Mouse (Mus musculus) CH12.LX (cell line): ENCODE measurements around the gene Hist1h4b. TPM values are rescaled to one million over a fixed set of nuclear protein-coding genes. Genes with fewer than 3 reads are reported as not detected.
"Not testable (repeated sequence)": the region's sequence is repeated elsewhere in the genome, so short reads cannot be mapped to it uniquely, and the experiment has no call there.

Experiments
- DNase-seq: peaks from one replicate; pipeline ENCODE4 v3.0.0-alpha.2; 2013; ENCODE audit errors: extremely low read depth
- H3K27ac ChIP-seq: 2 replicates; pipeline ENCODE4 v1.5.1; 2012; ENCODE audit warnings: low read depth, mild to moderate bottlenecking, control low read depth, moderate library complexity; ENCODE audit not compliant: insufficient read depth
- H3K27me3 ChIP-seq: replicated peaks from 2 replicates; pipeline ENCODE3; 2012; ENCODE audit warnings: inconsistent platforms
- H3K36me3 ChIP-seq, 2 experiments: replicated peaks in 1 of 2; 2 replicates each; pipeline versions ENCODE3 to v1.6.1; 2012; ENCODE audit warnings: inconsistent platforms in 1 of 2, low read length in 1 of 2, mild to moderate bottlenecking in 1 of 2, mixed read lengths in 1 of 2, moderate library complexity in 1 of 2; ENCODE audit not compliant: control insufficient read depth in 1 of 2, insufficient read depth in 1 of 2
- H3K4me1 ChIP-seq, 2 experiments: 2 replicates each; pipeline ENCODE4 v1.6.1; 2012; ENCODE audit warnings: inconsistent platforms in 1 of 2, moderate library complexity in 1 of 2; ENCODE audit not compliant: insufficient read depth in 2 of 2, control insufficient read depth in 1 of 2
- H3K4me2 ChIP-seq: 2 replicates; pipeline ENCODE4 v1.6.1; 2012; ENCODE audit warnings: low read depth, mild to moderate bottlenecking, control low read depth; ENCODE audit not compliant: poor library complexity, insufficient read depth, severe bottlenecking
- H3K4me3 ChIP-seq, 3 experiments: fragments of 150-350 bp in 1 of 3; sonication (generic) in 1 of 3; replicated peaks in 1 of 3; 2 replicates each; pipeline versions ENCODE3 to v1.5.1; 2011 to 2012; ENCODE audit warnings: low read depth in 2 of 3, low read length in 2 of 3, mild to moderate bottlenecking in 2 of 3, moderate library complexity in 2 of 3, control low read depth in 1 of 3, improper control_type of control experiment in 1 of 3, inconsistent platforms in 1 of 3, mixed read lengths in 1 of 3; ENCODE audit not compliant: poor library complexity in 1 of 3
- H3K79me2 ChIP-seq: replicated peaks from 2 replicates; pipeline ENCODE4 v1.6.1; 2012; ENCODE audit warnings: mild to moderate bottlenecking, moderate library complexity; ENCODE audit not compliant: control insufficient read depth, poor library complexity, insufficient read depth, severe bottlenecking; ENCODE audit errors: extremely low read depth
- H3K9ac ChIP-seq: 2 replicates; pipeline ENCODE4 v1.6.1; 2012; ENCODE audit warnings: low read depth, mild to moderate bottlenecking, control low read depth, moderate library complexity; ENCODE audit not compliant: insufficient read depth
- H3K9me3 ChIP-seq: replicated peaks from 2 replicates; pipeline ENCODE3; 2012; ENCODE audit warnings: low read length, inconsistent platforms, mixed read lengths
- BHLHE40 ChIP-seq: IDR thresholded peaks from 2 replicates; pipeline ENCODE4 v1.6.1; 2011; ENCODE audit warnings: mild to moderate bottlenecking, low read depth, low read length, improper control_type of control experiment
- CHD1 ChIP-seq: IDR thresholded peaks from 2 replicates; pipeline ENCODE4 v1.6.1; 2012; ENCODE audit warnings: low read depth, low read length, improper control_type of control experiment, inconsistent platforms
- CHD2 ChIP-seq: IDR thresholded peaks from 2 replicates; pipeline ENCODE4 v1.6.1; 2011; ENCODE audit warnings: low read length, improper control_type of control experiment
- E2F4 ChIP-seq: IDR thresholded peaks from 2 replicates; pipeline ENCODE4 v1.6.1; 2011; ENCODE audit warnings: low read depth, low read length, improper control_type of control experiment; ENCODE audit not compliant: insufficient replicate concordance
- ETS1 ChIP-seq: conservative IDR thresholded peaks from 2 replicates; pipeline ENCODE4 v1.6.1; 2012; ENCODE audit warnings: low read depth, mild to moderate bottlenecking, inconsistent platforms, low read length, improper control_type of control experiment, moderate library complexity
- IRF4 ChIP-seq: IDR thresholded peaks from 2 replicates; pipeline ENCODE4 v1.6.1; 2014; ENCODE audit warnings: low read depth, mild to moderate bottlenecking, inconsistent platforms, low read length, improper control_type of control experiment
- MAZ ChIP-seq: IDR thresholded peaks from 2 replicates; pipeline ENCODE4 v1.6.1; 2012; ENCODE audit warnings: low read depth, mild to moderate bottlenecking, inconsistent platforms, low read length, improper control_type of control experiment, moderate library complexity
- MEF2A ChIP-seq: IDR thresholded peaks from 2 replicates; pipeline ENCODE4 v1.6.1; 2014; ENCODE audit warnings: low read depth, mild to moderate bottlenecking, inconsistent platforms, low read length, improper control_type of control experiment, borderline replicate concordance
- POLR2AphosphoS2 ChIP-seq: IDR thresholded peaks from 2 replicates; pipeline ENCODE4 v1.6.1; 2011; ENCODE audit warnings: low read depth, low read length, improper control_type of control experiment
- RAD21 ChIP-seq: IDR thresholded peaks from 2 replicates; pipeline ENCODE4 v1.6.1; 2011; ENCODE audit warnings: low read depth, mild to moderate bottlenecking, low read length, improper control_type of control experiment, moderate library complexity
- RCOR1 ChIP-seq: conservative IDR thresholded peaks from 2 replicates; pipeline ENCODE4 v1.6.1; 2012; ENCODE audit warnings: low read depth, mild to moderate bottlenecking, inconsistent platforms, low read length, improper control_type of control experiment
- SMC3 ChIP-seq: IDR thresholded peaks from 2 replicates; pipeline ENCODE4 v1.6.1; 2011; ENCODE audit warnings: low read depth, low read length, improper control_type of control experiment
- TBP ChIP-seq: conservative IDR thresholded peaks from 2 replicates; pipeline ENCODE4 v1.6.1; 2011; ENCODE audit warnings: low read depth, low read length, improper control_type of control experiment
- USF1 ChIP-seq: IDR thresholded peaks from 2 replicates; pipeline ENCODE4 v1.6.1; 2014; ENCODE audit warnings: low read depth, mild to moderate bottlenecking, inconsistent platforms, low read length, improper control_type of control experiment
- USF2 ChIP-seq: conservative IDR thresholded peaks from 2 replicates; pipeline ENCODE4 v1.6.1; 2011; ENCODE audit warnings: low read depth, low read length, improper control_type of control experiment
- ZKSCAN1 ChIP-seq: IDR thresholded peaks from 2 replicates; pipeline ENCODE4 v1.6.1; 2012; ENCODE audit warnings: low read depth, inconsistent platforms, low read length, improper control_type of control experiment, borderline replicate concordance
- dilution Hi-C: fragments of 300-500 bp; cut with MboI; formaldehyde crosslinking; loops from 2 replicates; pipeline ENCODE4 v1.14.3; 2020; ENCODE audit warnings: low sequenced_read_pairs; ENCODE audit not compliant: extremely low pct_unique_long_range_greater_than_20kb, extremely low pct_ligation_motif_present
- in situ Hi-C: fragments of 300-500 bp; cut with MboI; formaldehyde crosslinking; loops from 3 replicates; pipeline ENCODE4 v1.14.3; 2019; ENCODE audit warnings: low sequenced_read_pairs, low pct_ligation_motif_present, low pct_unique_long_range_greater_than_20kb, mixed read lengths
- polyA plus RNA-seq: library from polyadenylated mRNA; unstranded; fragments of >175 nt; gene quantifications from 2 replicates; pipeline ENCODE4 v1.2.1, GENCODE M21; 2012; ENCODE audit warnings: low read depth; ENCODE audit not compliant: insufficient read length
- total RNA-seq, 2 experiments: library from RNA; depleted of rRNA; stranded (reverse); fragments of 300-350 nt in 1 of 2; fragments of >200 nt in 1 of 2; gene quantifications; 2 replicates each; pipeline ENCODE4 v1.2.3; 2012 to 2014

Hist1h4b gene
- total and polyA plus RNA-seq, 3 experiments: 3.5 to 2,552 (median 24.8) TPM

DNA sequence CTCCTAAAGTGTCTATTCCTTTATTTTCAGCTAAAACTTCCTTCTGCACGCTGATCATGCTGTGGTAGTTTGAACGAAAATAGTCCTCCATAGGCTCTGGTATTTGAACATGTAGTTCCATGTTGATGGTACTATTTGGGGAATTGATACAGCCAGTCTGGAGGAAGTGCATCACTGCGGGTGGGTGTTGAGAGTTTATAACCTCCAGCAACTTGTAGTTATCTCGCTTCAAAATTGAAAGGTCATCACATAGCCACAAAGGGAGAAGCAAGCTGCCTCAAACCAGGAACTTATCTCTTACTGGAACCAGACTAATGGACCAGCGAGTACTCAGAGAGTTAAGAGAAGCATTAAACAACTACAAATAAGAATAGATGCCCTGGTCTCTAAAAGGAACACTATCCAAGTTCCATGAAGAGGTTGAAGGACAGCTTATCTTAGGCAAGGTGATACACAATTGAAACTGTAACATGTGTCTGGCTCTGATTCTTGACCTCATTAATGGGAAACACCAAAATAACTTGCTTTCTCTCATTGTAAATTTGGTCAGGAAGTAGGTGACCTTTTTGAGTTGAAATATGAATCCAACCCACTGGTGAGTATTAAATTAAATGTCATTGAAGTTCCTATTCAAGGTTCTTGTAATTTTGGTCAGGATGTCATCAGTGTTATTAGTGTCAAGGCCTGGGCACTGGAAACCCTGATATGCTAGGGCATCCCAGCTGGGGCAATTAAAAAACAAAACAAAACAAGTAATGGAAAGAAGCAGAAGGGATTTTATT lies 40.4 kb upstream of the Hist1h4b start:
- Histone ChIP-seq H3K9me3 (no peaks in the 10 kb centered on the region), H3K36me3 (no peaks in the 10 kb centered on the region), H3K27me3 (no peaks in the 10 kb centered on the region), H3K27ac (no peak overlapping the region), H3K4me1 (peaks cover 0 to 3% of the 10 kb centered on the region in 2 experiments; a peak in 1 of 4 replicates), H3K79me2 (no peaks in the 10 kb centered on the region), H3K4me2 (no peak overlapping the region), H3K4me3 (no peak overlapping the region), H3K9ac (no peak overlapping the region)
- no peak for DNase-seq
- in situ Hi-C loops (no loop called here), dilution Hi-C loops (no loop called here)
- TF ChIP-seq ZKSCAN1 (no peak), POLR2AphosphoS2 (no peak), SMC3 (no peak)

GRCm38 (mm10) chr13:23717176-23717575 lies 39.6 kb upstream of the Hist1h4b start:
- Histone ChIP-seq H3K27me3 (no peaks in the 10 kb centered on the region), H3K36me3 (no peaks in the 10 kb centered on the region), H3K4me3 (no peak overlapping the region), H3K9ac (no peak overlapping the region), H3K79me2 (no peaks in the 10 kb centered on the region), H3K4me2 (no peak overlapping the region), H3K27ac (no peak overlapping the region), H3K9me3 (no peaks in the 10 kb centered on the region), H3K4me1 (peaks cover 0 to 3% of the 10 kb centered on the region in 2 experiments; a peak in 1 of 4 replicates)
- TF ChIP-seq TBP (no peak), RAD21 (no peak), USF1 (no peak), USF2 (no peak), CHD1 (no peak), BHLHE40 (no peak), MAZ (no peak), RCOR1 (no peak), ETS1 (no peak), MEF2A (no peak), IRF4 (no peak), SMC3 (no peak), E2F4 (no peak), CHD2 (no peak)
- in situ Hi-C loops: no loop called here
- dilution Hi-C loops: no loop called here
- DNase-seq: no peak

GRCm38 (mm10) chr13:23717593-23718245 lies 39.1 kb upstream of the Hist1h4b start:
- H3K27me3 ChIP-seq, H3K4me1 ChIP-seq, H3K9me3 ChIP-seq, dilution Hi-C loops, in situ Hi-C loops, H3K9ac ChIP-seq, H3K4me2 ChIP-seq, DNase-seq, H3K36me3 ChIP-seq, H3K79me2 ChIP-seq, H3K4me3 ChIP-seq, H3K27ac ChIP-seq: not testable (repeated sequence)
